Mouse (Mus musculus): ENCODE data around the gene Ivd.

Ivd gene

GRCm38 (mm10) chr2:118909151-118909550 is 47.4 kb downstream of the Ivd start:
- DNase-seq (ENCODE audit: low read depth, low spot score): no peak

- no peak for DNase-seq (ENCODE audit: low read depth, low spot score)
Measured at GRCm38 (mm10) chr2:118910605-118911278, 49.0 kb downstream of the Ivd start.

GRCm38 (mm10) chr2:118912706-118913105 is 51.0 kb downstream of the Ivd start:
- DNase-seq (ENCODE audit: low read depth, low spot score): no peak

GRCm38 (mm10) chr2:118913551-118914276 is 52.0 kb downstream of the Ivd start:
- no peak for DNase-seq (ENCODE audit: low read depth, low spot score)

GRCm38 (mm10) chr2:118914685-118915084 is 52.9 kb downstream of the Ivd start:
- no peak for DNase-seq (ENCODE audit: low read depth, low spot score)

GRCm38 (mm10) chr2:118916436-118916835 is 54.7 kb downstream of the Ivd start:
- no peak for DNase-seq (ENCODE audit: low read depth, low spot score)

- DNase-seq (ENCODE audit: low read depth, low spot score): no peak
Measured at GRCm38 (mm10) chr2:118918543-118918942, 56.8 kb downstream of the Ivd start.

GRCm38 (mm10) chr2:118920428-118920827 is 58.7 kb downstream of the Ivd start:
- no peak for DNase-seq (ENCODE audit: low read depth, low spot score)

- DNase-seq (ENCODE audit: low read depth, low spot score): no peak
Measured at GRCm38 (mm10) chr2:118925952-118926351, 64.2 kb downstream of the Ivd start.

- DNase-seq (ENCODE audit: low read depth, low spot score): peak; percentile 78
Measured at GRCm38 (mm10) chr2:118926361-118926997, 64.7 kb downstream of the Ivd start, which contains the start of gene Chst14. TSS of gene Chst14 (plus strand) at chr2:118926496.

GRCm38 (mm10) chr2:118926998-118927739 is 65.4 kb downstream of the Ivd start:
- no peak for DNase-seq (ENCODE audit: low read depth, low spot score)

Data from CD4-positive helper T cell, adult 2 months (primary cell).